Mouse (Mus musculus): ENCODE measurements around the gene Prune1. TPM values are rescaled to one million over a fixed set of nuclear protein-coding genes. Genes with fewer than 3 reads are reported as not detected.
A peak's percentile ranks its signal among the peaks of the same experiment; 100 is the strongest.

Gene Prune1
- polyA plus RNA-seq, 2 experiments: 21.8 to 31.5 TPM

DNA sequence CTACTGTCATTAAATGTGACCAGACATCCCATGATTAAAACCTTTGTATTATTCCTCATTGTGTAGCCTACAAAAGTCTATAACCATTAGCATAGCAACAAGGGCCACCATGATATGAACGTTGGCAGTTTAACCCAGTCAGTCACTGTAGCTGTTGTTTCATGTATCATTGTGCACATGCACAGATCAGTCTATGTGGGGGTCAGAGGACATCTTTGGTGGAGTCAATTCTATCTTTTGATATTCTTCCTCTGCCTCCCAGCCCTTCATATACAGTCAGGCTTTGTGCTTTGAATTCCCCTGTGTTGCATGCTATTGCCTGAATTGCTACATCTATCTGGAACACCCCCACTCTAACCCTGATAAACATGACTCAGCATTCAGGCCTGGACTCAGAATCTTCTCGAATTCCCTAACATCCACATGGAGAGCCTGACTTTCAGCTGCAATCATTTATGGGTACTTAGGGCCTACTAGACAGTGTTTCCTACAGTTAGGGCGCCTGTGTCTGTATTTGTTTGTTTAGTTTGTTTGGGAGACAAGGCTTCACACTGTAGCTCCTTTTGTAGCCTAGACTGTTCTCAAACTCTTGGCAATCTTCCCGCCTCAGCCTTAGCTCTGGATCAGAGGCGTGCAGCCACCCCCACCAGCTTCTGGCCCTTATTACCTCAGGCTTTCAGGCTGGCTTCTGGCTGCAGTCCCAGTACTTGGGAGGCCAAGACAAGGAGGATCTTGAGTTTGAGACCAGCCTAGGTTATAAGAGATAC is 35.2 kb downstream of the Prune1 start:
- Histone ChIP-seq H3K27ac (replicated peaks; ENCODE audit: low read depth, low read length) (no peak overlapping the region), H3K9me3 (ENCODE audit: control insufficient read depth, low read length) (no peaks in the 10 kb centered on the region), H3K36me3 (ENCODE audit: control insufficient read depth, insufficient read depth, low read length) (no peaks in the 10 kb centered on the region), H3K4me2 (replicated peaks; ENCODE audit: low read depth, low read length, severe bottlenecking) (no peak overlapping the region), H3K27me3 (ENCODE audit: control insufficient read depth, insufficient read depth, low read length) (no peaks in the 10 kb centered on the region), H3K4me3 (replicated peaks; ENCODE audit: low read length) (no peak overlapping the region), H3K9ac (ENCODE audit: low read depth, low read length, severe bottlenecking) (no peak overlapping the region), H3K4me1 (ENCODE audit: control insufficient read depth, insufficient read depth, low read length) (no peaks in the 10 kb centered on the region)
- ATAC-seq (ENCODE audit: low FRiP score, low read depth): no peak
- 85% methylated on average over 5 of the region's 5 CpGs for whole genome bisulfite sequencing
- no peak for DNase-seq (ENCODE audit: low spot score)
- no peak for TF ChIP-seq POLR2A (IDR thresholded peaks at IDR 0.05; ENCODE audit: borderline replicate concordance, extremely low read depth, insufficient read depth, insufficient read length)

DNA sequence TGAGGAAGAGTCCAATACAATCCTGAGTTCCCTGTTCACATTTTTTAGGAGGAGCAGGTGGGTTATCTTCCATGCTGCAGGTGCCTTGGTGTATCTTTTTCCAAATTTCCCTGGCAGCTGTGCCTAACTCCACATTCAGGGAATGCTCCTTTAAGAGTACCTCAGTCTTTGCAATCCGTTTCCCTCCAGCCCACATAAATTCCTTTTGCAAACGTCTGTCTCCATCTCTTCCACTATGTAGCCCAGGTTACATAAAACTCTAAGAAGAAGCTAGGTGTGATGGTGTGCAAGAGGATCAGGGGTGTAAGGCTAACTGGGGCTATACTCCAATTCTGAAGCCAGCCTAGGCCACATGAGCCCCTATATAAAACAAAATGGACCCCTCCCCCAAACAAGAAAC is 38.8 kb downstream of the Prune1 start:
- no peak for DNase-seq (ENCODE audit: low spot score)
- TF ChIP-seq POLR2A (IDR thresholded peaks at IDR 0.05; ENCODE audit: borderline replicate concordance, extremely low read depth, insufficient read depth, insufficient read length): no peak
- WGBS: 65% methylated on average over 2 of the region's 2 CpGs

DNA sequence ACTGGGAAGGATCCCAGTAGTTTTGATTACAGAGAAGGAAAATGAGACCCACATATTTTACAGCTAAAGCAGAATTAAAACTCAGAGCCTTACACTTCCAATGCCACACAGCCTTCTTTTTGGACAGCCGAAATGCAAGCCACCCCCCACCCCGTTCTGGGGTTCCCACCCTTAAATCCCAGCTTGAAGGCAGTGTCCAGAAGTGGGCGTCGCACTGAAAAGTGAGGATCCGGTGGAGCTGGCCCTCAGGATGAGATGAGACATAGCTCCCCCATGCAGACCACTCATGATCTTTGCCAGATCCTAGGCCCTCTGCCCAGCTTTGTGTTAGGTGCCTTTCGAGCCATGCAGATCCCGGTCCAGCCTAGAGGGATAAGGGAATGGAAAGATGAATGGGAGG is 40.4 kb downstream of the Prune1 start, which contains the start of gene Gm128:
Gene Gm128, minus strand, starts transcription at position 101 of the 400 bp plus-strand sequence.
- H3K4me3 ChIP-seq (replicated peaks; ENCODE audit: low read length): no peak within 1 kb of the TSS
- H3K27ac ChIP-seq (replicated peaks; ENCODE audit: low read depth, low read length): no peak within 1 kb of the TSS
- no peak for DNase-seq (ENCODE audit: low spot score)
- peak within 1 kb of the TSS; percentile 28 for H3K4me2 ChIP-seq (replicated peaks; ENCODE audit: low read depth, low read length, severe bottlenecking)
- 77% methylated on average over 7 of the region's 7 CpGs for WGBS
- no peak for TF ChIP-seq POLR2A (IDR thresholded peaks at IDR 0.05; ENCODE audit: borderline replicate concordance, extremely low read depth, insufficient read depth, insufficient read length)
- H3K9me3 ChIP-seq (ENCODE audit: control insufficient read depth, low read length): no peaks in the 10 kb centered on the region
- peaks cover 17% of the 10 kb centered on the region for H3K36me3 ChIP-seq (ENCODE audit: control insufficient read depth, insufficient read depth, low read length)
- no peak for ATAC-seq (ENCODE audit: low FRiP score, low read depth)
- no peaks in the 10 kb centered on the region for H3K27me3 ChIP-seq (ENCODE audit: control insufficient read depth, insufficient read depth, low read length)
- peaks cover 6% of the 10 kb centered on the region; the same call in 1 of the 2 replicates for H3K4me1 ChIP-seq (ENCODE audit: control insufficient read depth, insufficient read depth, low read length)
- H3K9ac ChIP-seq (ENCODE audit: low read depth, low read length, severe bottlenecking): peak within 1 kb of the TSS; percentile 31

More for the DNA sequence above, 38.8 kb downstream of the Prune1 start:
- Histone ChIP-seq H3K27ac (replicated peaks; ENCODE audit: low read depth, low read length) (no peak overlapping the region), H3K4me3 (replicated peaks; ENCODE audit: low read length) (no peak overlapping the region), H3K27me3 (ENCODE audit: control insufficient read depth, insufficient read depth, low read length) (no peaks in the 10 kb centered on the region), H3K9ac (ENCODE audit: low read depth, low read length, severe bottlenecking) (no peak overlapping the region), H3K9me3 (ENCODE audit: control insufficient read depth, low read length) (no peaks in the 10 kb centered on the region), H3K36me3 (ENCODE audit: control insufficient read depth, insufficient read depth, low read length) (peaks cover 4% of the 10 kb centered on the region; the same call in 1 of the 2 replicates), H3K4me2 (replicated peaks; ENCODE audit: low read depth, low read length, severe bottlenecking) (no peak overlapping the region), H3K4me1 (ENCODE audit: control insufficient read depth, insufficient read depth, low read length) (peaks cover 6% of the 10 kb centered on the region; the same call in 1 of the 2 replicates)
- ATAC-seq (ENCODE audit: low FRiP score, low read depth): no peak

DNA sequence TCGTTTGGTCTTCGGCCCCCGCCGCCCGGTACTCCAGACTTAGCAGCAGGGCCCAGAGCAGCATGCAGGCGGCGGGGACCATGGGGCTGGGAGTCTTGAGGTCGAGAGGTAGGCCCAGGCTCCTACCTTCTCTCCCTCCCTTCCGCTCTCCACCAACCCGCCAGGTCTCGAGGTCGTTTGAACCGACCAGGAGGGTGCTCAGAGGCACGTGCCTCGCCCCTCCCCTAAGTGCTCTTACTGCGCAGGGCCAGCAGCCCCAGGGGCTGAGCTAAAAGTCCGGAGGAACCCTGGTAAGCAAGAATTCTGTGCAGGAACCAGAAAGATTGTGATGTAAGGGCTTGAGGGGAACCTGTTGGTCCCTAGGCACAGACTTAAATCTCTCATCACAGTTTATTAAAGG is 41.0 kb downstream of the Prune1 start:
- DNase-seq (ENCODE audit: low spot score): no peak
- 19% methylated on average over 17 of the region's 17 CpGs for WGBS
- H3K4me2 ChIP-seq (replicated peaks; ENCODE audit: low read depth, low read length, severe bottlenecking): peak overlapping the region; percentile 28
- H3K27ac ChIP-seq (replicated peaks; ENCODE audit: low read depth, low read length): no peak overlapping the region
- peaks cover 23% of the 10 kb centered on the region for H3K36me3 ChIP-seq (ENCODE audit: control insufficient read depth, insufficient read depth, low read length)
- no peak for TF ChIP-seq POLR2A (IDR thresholded peaks at IDR 0.05; ENCODE audit: borderline replicate concordance, extremely low read depth, insufficient read depth, insufficient read length)
- ATAC-seq (ENCODE audit: low FRiP score, low read depth): peak; percentile 45
- H3K4me3 ChIP-seq (replicated peaks; ENCODE audit: low read length): no peak overlapping the region
- peaks cover 6% of the 10 kb centered on the region; the same call in 1 of the 2 replicates for H3K4me1 ChIP-seq (ENCODE audit: control insufficient read depth, insufficient read depth, low read length)
- H3K9ac ChIP-seq (ENCODE audit: low read depth, low read length, severe bottlenecking): peak overlapping the region; percentile 31
- no peaks in the 10 kb centered on the region for H3K27me3 ChIP-seq (ENCODE audit: control insufficient read depth, insufficient read depth, low read length)
- no peaks in the 10 kb centered on the region for H3K9me3 ChIP-seq (ENCODE audit: control insufficient read depth, low read length)

DNA sequence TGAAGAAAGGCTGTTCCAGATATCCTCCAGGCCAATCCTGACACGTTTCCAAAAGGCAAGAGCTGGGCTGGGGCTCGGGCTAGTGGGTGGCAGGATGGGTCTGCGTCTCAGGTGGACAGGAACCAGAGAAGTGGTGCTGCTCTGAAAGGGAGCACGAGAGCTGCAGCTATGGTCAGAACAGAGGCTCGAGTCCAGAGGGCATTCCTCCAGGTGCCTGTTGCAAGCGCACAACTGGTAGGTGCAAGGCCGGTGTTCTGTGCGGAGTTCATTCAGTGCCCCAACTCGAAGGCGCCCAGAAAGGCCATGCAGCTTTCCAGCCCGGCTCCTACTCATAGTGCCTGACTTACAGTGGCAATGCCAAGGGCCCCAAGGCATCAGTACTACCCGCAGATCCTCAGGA is 41.9 kb downstream of the Prune1 start:
- H3K36me3 ChIP-seq (ENCODE audit: control insufficient read depth, insufficient read depth, low read length): peaks cover 32% of the 10 kb centered on the region
- 86% methylated on average over 12 of the region's 12 CpGs for WGBS
- DNase-seq (ENCODE audit: low spot score): no peak
- H3K4me2 ChIP-seq (replicated peaks; ENCODE audit: low read depth, low read length, severe bottlenecking): no peak overlapping the region
- TF ChIP-seq POLR2A (IDR thresholded peaks at IDR 0.05; ENCODE audit: borderline replicate concordance, extremely low read depth, insufficient read depth, insufficient read length): no peak
- H3K9me3 ChIP-seq (ENCODE audit: control insufficient read depth, low read length): no peaks in the 10 kb centered on the region
- no peaks in the 10 kb centered on the region for H3K27me3 ChIP-seq (ENCODE audit: control insufficient read depth, insufficient read depth, low read length)
- no peak overlapping the region for H3K27ac ChIP-seq (replicated peaks; ENCODE audit: low read depth, low read length)
- no peak overlapping the region for H3K9ac ChIP-seq (ENCODE audit: low read depth, low read length, severe bottlenecking)
- no peak overlapping the region for H3K4me3 ChIP-seq (replicated peaks; ENCODE audit: low read length)
- ATAC-seq (ENCODE audit: low FRiP score, low read depth): no peak
- H3K4me1 ChIP-seq (ENCODE audit: control insufficient read depth, insufficient read depth, low read length): peaks cover 6% of the 10 kb centered on the region; the same call in 1 of the 2 replicates

Data from limb, embryonic 14.5 days (tissue).